Mouse (Mus musculus) E14TG2a.4 (cell line): ENCODE results near the gene Cc2d1b.

Source experiments
- CTCF ChIP-seq: conservative IDR thresholded peaks from 2 replicates; pipeline ENCODE4 v1.5.1; 2014; ENCODE audit warnings: low read length
- NANOG ChIP-seq: IDR thresholded peaks from 2 replicates; pipeline ENCODE4 v1.6.1; 2014; ENCODE audit warnings: borderline replicate concordance, low read length, mixed read lengths
- POU5F1 ChIP-seq: IDR thresholded peaks from 2 replicates; pipeline ENCODE4 v1.6.1; 2014; ENCODE audit warnings: low read length, borderline replicate concordance

GRCm38 (mm10) chr4:108631616-108632015 lies 11.9 kb downstream of the Cc2d1b start:
- TF ChIP-seq CTCF (no peak), NANOG (no peak), POU5F1 (no peak)
